Mouse (Mus musculus) liver, embryonic 14.5 days (tissue): Measurements from ENCODE around the gene Fem1a. TPM values are rescaled to one million over a fixed set of nuclear protein-coding genes. Genes with fewer than 3 reads are reported as not detected.

ENCODE experiments used
- ATAC-seq: fragments of 200-750 bp; cut with Nextera tagmentation; 2 replicates; pipeline ENCODE4 v1.8.0; 2017; ENCODE audit warnings: moderate number of reproducible peaks, mild to moderate bottlenecking, moderate library complexity; ENCODE audit not compliant: insufficient read depth
- DNase-seq, 3 experiments: peaks; one replicate each; pipeline ENCODE4 v3.0.0-alpha.2; 2012 to 2013; ENCODE audit warnings: low read depth in 3 of 3, low spot score in 3 of 3
- H3K27ac ChIP-seq: fragments of 300-500 bp; sonication (generic); 2 replicates; pipeline ENCODE4 v1.5.1; 2014; ENCODE audit warnings: moderate library complexity, mild to moderate bottlenecking, control low read depth, inconsistent platforms
- H3K27me3 ChIP-seq: fragments of 300-500 bp; sonication (generic); 2 replicates; pipeline ENCODE4 v1.6.1; 2014; ENCODE audit warnings: mild to moderate bottlenecking, low read length, moderate library complexity; ENCODE audit not compliant: control insufficient read depth, insufficient read depth
- H3K36me3 ChIP-seq: fragments of 300-500 bp; sonication (generic); replicated peaks from 2 replicates; pipeline ENCODE4 v1.6.1; 2014; ENCODE audit warnings: low read depth; ENCODE audit not compliant: control insufficient read depth, insufficient read depth
- H3K4me1 ChIP-seq, 2 experiments: fragments of 200-500 bp in 1 of 2; fragments of 300-500 bp in 1 of 2; sonication (generic) in 1 of 2; replicated peaks; 2 replicates each; pipeline ENCODE4 v1.6.1; 2012 to 2014; ENCODE audit warnings: antibody characterized with exemption in 1 of 2, inconsistent platforms in 1 of 2, low read length in 1 of 2; ENCODE audit not compliant: control insufficient read depth in 2 of 2, insufficient read depth in 2 of 2
- H3K4me2 ChIP-seq: fragments of 300-500 bp; sonication (generic); 2 replicates; pipeline ENCODE4 v1.6.1; 2014; ENCODE audit warnings: low read depth, mild to moderate bottlenecking, control low read depth, moderate library complexity
- H3K4me3 ChIP-seq, 2 experiments: fragments of 200-500 bp in 1 of 2; fragments of 300-500 bp in 1 of 2; sonication (generic) in 1 of 2; 2 replicates each; pipeline ENCODE4 v1.5.1; 2012 to 2014; ENCODE audit warnings: low read depth in 2 of 2, low read length in 2 of 2, mild to moderate bottlenecking in 2 of 2, control low read depth in 1 of 2, inconsistent platforms in 1 of 2, moderate library complexity in 1 of 2; ENCODE audit not compliant: insufficient read depth in 1 of 2
- H3K9ac ChIP-seq: fragments of 300-500 bp; sonication (generic); replicated peaks from 2 replicates; pipeline ENCODE4 v1.6.1; 2014; ENCODE audit warnings: mild to moderate bottlenecking, control low read depth, moderate library complexity
- H3K9me3 ChIP-seq: fragments of 300-500 bp; sonication (generic); 2 replicates; pipeline ENCODE4 v1.6.1; 2016; ENCODE audit warnings: low read length, mixed read lengths; ENCODE audit not compliant: control insufficient read depth
- CTCF ChIP-seq: IDR thresholded peaks from 2 replicates; pipeline ENCODE4 v1.5.1; 2016; ENCODE audit warnings: antibody characterized with exemption, low read depth, control low read depth
- EP300 ChIP-seq: IDR thresholded peaks from 2 replicates; pipeline ENCODE4 v1.6.1; 2016; ENCODE audit warnings: antibody characterized with exemption, low read depth
- WGBS: fragments of 180-500 bp; shearing (Covaris S2); extraction: QIAGEN DNeasy Blood & Tissue Kit; methylation state at CpG from one replicate; pipeline ENCODE4 v1.1.7; 2014; ENCODE audit not compliant: insufficient replicate concordance; 5-methylcytosine and 5-hydroxymethylcytosine counted together
- polyA plus RNA-seq, 2 experiments: library from polyadenylated mRNA; depleted of rRNA in 1 of 2; stranded (reverse) in 1 of 2; unstranded in 1 of 2; fragments of >200 nt; fragmentation: Nextera tagmentation in 1 of 2; extraction: Ambion mirVana in 1 of 2; gene quantifications; 2 replicates each; pipeline versions ENCODE4 v1.2.1 to v1.2.3; 2012 to 2014

Gene Fem1a
- 5.6 and 5.8 TPM in 2 replicates for polyA plus RNA-seq (2012; rRNA removed)
- polyA plus RNA-seq (2014; fragmentation: Nextera tagmentation; extraction: Ambion mirVana), result 4.9 and 5.8 TPM in 2 replicates

- H3K4me2 ChIP-seq, result peak within 1 kb of the TSS; percentile 99
- H3K4me3 ChIP-seq, result peak within 1 kb of the TSS; percentile 74 to 82
- ATAC-seq (peak; percentile 88), DNase-seq (peak; percentile 97 to 98 (median 98))
- no peaks in the 10 kb centered on the region for H3K9me3 ChIP-seq
- no peaks in the 10 kb centered on the region for H3K27me3 ChIP-seq
- peak within 1 kb of the TSS; percentile 69 for H3K9ac ChIP-seq
- TF ChIP-seq EP300 (no peak; the same call in 1 of the 2 replicates), CTCF (no peak)
- WGBS, result under 1% methylated on average over 28 of the region's 28 CpGs
- peaks cover 0 to 6% of the 10 kb centered on the region in 2 experiments; a peak in 3 of 4 replicates for H3K4me1 ChIP-seq
- H3K27ac ChIP-seq, result peak within 1 kb of the TSS; percentile 96
- H3K36me3 ChIP-seq, result peaks cover 18% of the 10 kb centered on the region
Observed at GRCm38 (mm10) chr17:56256239-56256881, at the start of gene Fem1a. Gene Fem1a (plus strand): TSS chr17:56256810.

DNA sequence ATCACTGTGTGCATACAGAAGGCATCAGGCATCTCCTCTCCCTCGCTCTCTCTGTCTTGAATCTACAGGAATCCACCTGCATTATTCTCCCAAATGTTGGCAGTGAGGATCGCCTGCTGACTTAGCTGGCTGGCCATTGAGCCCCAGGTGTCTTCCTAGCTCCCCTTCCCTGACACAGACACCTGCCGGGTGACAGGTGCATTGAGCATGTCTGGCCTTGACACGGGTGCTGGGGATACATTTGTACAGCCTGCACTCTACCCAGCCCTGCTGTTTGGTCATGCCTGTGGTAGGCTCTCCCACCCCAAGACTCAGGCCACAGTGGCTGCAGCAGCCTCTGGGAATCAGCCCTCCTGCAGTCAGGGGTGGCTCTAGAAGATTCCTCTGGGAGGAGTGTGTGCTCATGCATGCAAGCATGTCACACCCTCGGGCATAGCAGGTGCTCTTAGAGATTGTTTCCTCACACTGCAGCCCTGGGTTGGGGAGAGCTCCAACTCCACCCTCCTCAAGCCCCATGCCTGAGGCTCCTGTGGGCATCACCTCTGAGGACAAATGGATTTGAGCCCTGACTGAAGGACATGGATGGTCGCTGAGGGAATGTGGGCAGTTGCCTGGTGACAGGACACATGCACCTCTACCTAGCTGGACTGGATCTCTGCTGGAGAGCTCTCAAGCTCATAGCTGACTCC lies 49.5 kb upstream of the Fem1a start:
- 62% methylated on average over 6 of the region's 6 CpGs for WGBS
- Histone ChIP-seq H3K9me3 (no peaks in the 10 kb centered on the region), H3K9ac (no peak overlapping the region), H3K27me3 (no peaks in the 10 kb centered on the region), H3K27ac (no peak overlapping the region), H3K4me1 (no peaks in the 10 kb centered on the region; a peak in 2 of 4 replicates), H3K4me3 (no peak overlapping the region), H3K36me3 (peaks cover 21% of the 10 kb centered on the region), H3K4me2 (no peak overlapping the region)
- ATAC-seq (no peak), DNase-seq (no peak)
- no peak for TF ChIP-seq CTCF
- TF ChIP-seq EP300, result no peak

GRCm38 (mm10) chr17:56207963-56208530 lies 48.6 kb upstream of the Fem1a start:
- Histone ChIP-seq H3K4me3 (no peak overlapping the region), H3K36me3 (peaks cover 13% of the 10 kb centered on the region), H3K27ac (no peak overlapping the region), H3K4me1 (peaks cover 0 to 5% of the 10 kb centered on the region in 2 experiments; a peak in 2 of 4 replicates), H3K9ac (no peak overlapping the region), H3K9me3 (no peaks in the 10 kb centered on the region), H3K27me3 (no peaks in the 10 kb centered on the region), H3K4me2 (no peak overlapping the region)
- ATAC-seq (no peak), DNase-seq (no peak)
- TF ChIP-seq EP300 (no peak), CTCF (no peak)
- 72% methylated on average over 9 of the region's 9 CpGs for WGBS

GRCm38 (mm10) chr17:56208821-56209220 lies 47.8 kb upstream of the Fem1a start:
- ATAC-seq (no peak), DNase-seq (no peak)
- 88% methylated on average over 3 of the region's 3 CpGs for WGBS

DNA sequence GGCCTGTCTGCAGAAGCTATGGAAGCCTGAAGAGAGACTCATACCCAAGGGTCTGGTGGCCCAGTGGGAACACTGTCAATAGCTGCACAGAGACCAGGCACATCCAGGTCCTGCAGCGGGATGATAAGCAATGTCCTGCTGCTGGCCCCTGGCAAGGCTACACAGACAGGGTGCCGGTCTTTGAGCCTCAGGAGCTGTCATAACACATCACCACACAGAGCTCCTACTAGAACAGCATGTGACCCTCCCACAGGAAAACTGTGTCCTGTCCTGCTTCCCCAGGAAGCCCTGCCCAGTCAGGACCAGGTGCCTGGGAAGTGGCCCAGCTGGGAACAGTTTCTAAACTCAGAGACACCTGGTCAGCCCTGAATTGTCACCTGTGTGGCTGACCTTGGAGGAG lies 45.5 kb upstream of the Fem1a start:
- Histone ChIP-seq H3K4me1 (peaks cover 0 to 7% of the 10 kb centered on the region in 2 experiments; a peak in 2 of 4 replicates), H3K4me2 (no peak overlapping the region), H3K27me3 (no peaks in the 10 kb centered on the region), H3K27ac (no peak overlapping the region), H3K4me3 (no peak overlapping the region), H3K9ac (no peak overlapping the region), H3K36me3 (no peaks in the 10 kb centered on the region; the same call in 1 of the 2 replicates), H3K9me3 (no peaks in the 10 kb centered on the region)
- 81% methylated on average over 2 of the region's 2 CpGs for WGBS
- ATAC-seq (no peak), DNase-seq (no peak)
- TF ChIP-seq CTCF, result no peak
- TF ChIP-seq EP300, result no peak

More at GRCm38 (mm10) chr17:56208821-56209220, 47.8 kb upstream of the Fem1a start:
- Histone ChIP-seq H3K9me3 (no peaks in the 10 kb centered on the region), H3K27me3 (no peaks in the 10 kb centered on the region), H3K9ac (no peak overlapping the region), H3K4me1 (peaks cover 0 to 7% of the 10 kb centered on the region in 2 experiments; a peak in 2 of 4 replicates), H3K36me3 (peaks cover 12% of the 10 kb centered on the region; the same call in 1 of the 2 replicates), H3K4me2 (no peak overlapping the region), H3K27ac (no peak overlapping the region), H3K4me3 (no peak overlapping the region)
- TF ChIP-seq EP300, result no peak
- no peak for TF ChIP-seq CTCF
